ENCODE assay signal across 38 mouse cellular contexts in the genomic region with DNA sequence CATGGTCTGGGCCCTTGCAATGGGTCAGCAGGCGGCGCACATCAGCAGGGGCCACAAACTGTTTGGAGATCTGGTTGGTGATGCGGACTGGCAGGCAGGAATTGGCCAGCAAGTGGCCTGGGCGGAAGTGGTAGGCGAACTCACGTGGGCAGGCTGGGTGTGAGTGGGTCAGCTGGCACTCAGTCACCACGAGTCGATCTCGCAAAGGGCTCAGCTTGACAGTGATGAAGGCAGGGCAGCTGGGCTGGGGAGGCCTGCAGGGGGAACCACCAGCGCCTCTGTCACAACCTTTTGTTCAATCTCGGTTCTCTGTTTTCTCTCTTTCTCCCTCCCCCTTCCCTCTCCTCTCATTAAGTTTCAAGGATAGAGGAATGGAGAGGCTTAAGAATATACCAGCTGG. TPM values are rescaled to one million over a fixed set of nuclear protein-coding genes. Genes with fewer than 3 reads are reported as not detected.
DNase-seq lines count a peak whose midpoint lies in the region; ATAC-seq and TF ChIP-seq lines count a peak whose summit lies in the region.
"Had no signal": no experiment of that assay in that cellular context is flagged by ENCODE, and none has a peak within 500 bp of the region (broad histone marks: within the 10 kb centered on the region; RNA-seq: fewer than 3 reads in every experiment).

No protein-coding gene starts in this region.

- H3K4me1 ChIP-seq in kidney, embryonic 14.5 days (ENCODE audit: control insufficient read depth, insufficient read depth, low read length), result no peaks in the 10 kb centered on the region
- H3K4me1 ChIP-seq in kidney, adult 2 months (ENCODE audit: control insufficient read depth, insufficient read depth, low read length), result no peaks in the 10 kb centered on the region
- no peaks in the 10 kb centered on the region for H3K4me1 ChIP-seq in midbrain, embryonic 16.5 days (ENCODE audit: control insufficient read depth, insufficient read depth, low read length)
- no peaks in the 10 kb centered on the region for H3K4me1 ChIP-seq in midbrain, postnatal 0 days (ENCODE audit: insufficient read depth, low read length)
- H3K4me1 ChIP-seq: embryonic facial prominence, embryonic 12.5 days; heart, embryonic 10.5 days; heart, embryonic 15.5 days; lung, embryonic 15.5 days; neural tube, embryonic 12.5 days had no signal

- DNase-seq in kidney, adult 2 months, result no peak
- DNase-seq in midbrain, postnatal 0 days (ENCODE audit: low spot score), result no peak
- peak; percentile 15 for DNase-seq in lung, postnatal 36 days
- no peak for DNase-seq in cerebellum, adult 11 months
- no peak for DNase-seq in urinary bladder, adult 18-20 months (ENCODE audit: low spot score in 2 of 2)
- DNase-seq: adrenal gland, postnatal 14 days; B cell, adult 2 months; cerebellum, adult 11-12 months; cerebellum, adult 9-11 months; embryo, embryonic 11 days; forebrain, postnatal 0 days; gastrocnemius, postnatal 10 days; kidney, adult 9 months; kidney, postnatal 14 days; layer of hippocampus, adult 9-11 months; liver; midbrain, embryonic 14.5 days; right cerebral cortex, adult 18-20 months; spleen, adult 18-20 months; thymus, postnatal 25 days had no signal

- 0 out of 2 replicates have a peak, but pooled peaks cover 2% of the 10 kb centered on the region for H3K36me3 ChIP-seq in kidney, embryonic 14.5 days (ENCODE audit: control insufficient read depth, insufficient read depth, low read length)
- no peaks in the 10 kb centered on the region for H3K36me3 ChIP-seq in kidney, adult 2 months (ENCODE audit: control insufficient read depth, insufficient read depth, low read length)
- H3K36me3 ChIP-seq in midbrain, embryonic 16.5 days (ENCODE audit: control insufficient read depth, insufficient read depth, low read length), result peaks cover 15% of the 10 kb centered on the region
- H3K36me3 ChIP-seq in midbrain, postnatal 0 days (ENCODE audit: insufficient read depth, low read length), result 0 out of 2 replicates have a peak, but pooled peaks cover 4% of the 10 kb centered on the region

- no peaks in the 10 kb centered on the region for H3K27me3 ChIP-seq in kidney, embryonic 14.5 days (ENCODE audit: control insufficient read depth, insufficient read depth, low read length)
- no peaks in the 10 kb centered on the region for H3K27me3 ChIP-seq in kidney, adult 2 months (replicated peaks; ENCODE audit: control insufficient read depth, insufficient read depth, low read length)
- H3K27me3 ChIP-seq in midbrain, embryonic 16.5 days (ENCODE audit: control insufficient read depth, insufficient read depth, low read depth, low read length), result no peaks in the 10 kb centered on the region
- no peaks in the 10 kb centered on the region for H3K27me3 ChIP-seq in midbrain, postnatal 0 days (ENCODE audit: insufficient read depth, low read length)
- H3K27me3 ChIP-seq: embryonic facial prominence, embryonic 12.5 days; heart, embryonic 15.5 days; lung, embryonic 15.5 days; neural tube, embryonic 12.5 days had no signal

- no peaks in the 10 kb centered on the region for H3K9me3 ChIP-seq in kidney, embryonic 14.5 days (ENCODE audit: control insufficient read depth, low read length)
- no peaks in the 10 kb centered on the region for H3K9me3 ChIP-seq in midbrain, embryonic 16.5 days (replicated peaks; ENCODE audit: control insufficient read depth, low read length, poor library complexity, severe bottlenecking)
- H3K9me3 ChIP-seq in midbrain, postnatal 0 days (ENCODE audit: low read length), result no peaks in the 10 kb centered on the region
- H3K9me3 ChIP-seq: embryonic facial prominence, embryonic 12.5 days; forebrain, embryonic 10.5 days; heart, embryonic 10.5 days; heart, embryonic 15.5 days; lung, embryonic 15.5 days; neural tube, embryonic 12.5 days had no signal

- TF ChIP-seq POLR2A in kidney, adult 2 months (IDR thresholded peaks at IDR 0.05; ENCODE audit: low read depth, low read length), result no peak

- no peak overlapping the region for H3K4me3 ChIP-seq in kidney, embryonic 14.5 days (ENCODE audit: low read length)
- H3K4me3 ChIP-seq in kidney, adult 2 months (ENCODE audit: insufficient read depth, low read depth, low read length), result no peak overlapping the region
- no peak overlapping the region for H3K4me3 ChIP-seq in midbrain, embryonic 16.5 days (ENCODE audit: low read depth, low read length)
- H3K4me3 ChIP-seq in midbrain, postnatal 0 days (ENCODE audit: low read depth, low read length), result no peak overlapping the region
- H3K4me3 ChIP-seq: embryonic facial prominence, embryonic 12.5 days; forebrain, embryonic 10.5 days; heart, embryonic 10.5 days; heart, embryonic 15.5 days; lung, embryonic 15.5 days; neural tube, embryonic 12.5 days had no signal

- no peak for TF ChIP-seq CTCF in kidney, adult 2 months (conservative IDR thresholded peaks at IDR 0.05; ENCODE audit: insufficient read depth, insufficient read length, low read depth, low read length)
- no peak for TF ChIP-seq CTCF in midbrain, postnatal 0 days (IDR thresholded peaks at IDR 0.05)

- H3K4me2 ChIP-seq in kidney, embryonic 14.5 days (replicated peaks; ENCODE audit: low read depth, low read length), result no peak overlapping the region
- H3K4me2 ChIP-seq in midbrain, embryonic 16.5 days (ENCODE audit: low read length), result no peak overlapping the region
- H3K4me2 ChIP-seq in midbrain, postnatal 0 days (ENCODE audit: low read depth, low read length, poor library complexity, severe bottlenecking), result no peak overlapping the region
- H3K4me2 ChIP-seq: embryonic facial prominence, embryonic 12.5 days; heart, embryonic 15.5 days; lung, embryonic 15.5 days; neural tube, embryonic 12.5 days had no signal

- no peak overlapping the region for H3K27ac ChIP-seq in kidney, embryonic 14.5 days (ENCODE audit: low read depth, low read length)
- H3K27ac ChIP-seq in kidney, adult 2 months (ENCODE audit: insufficient read depth, low read depth, low read length), result no peak overlapping the region
- H3K27ac ChIP-seq in midbrain, embryonic 16.5 days (ENCODE audit: low read length), result no peak overlapping the region
- H3K27ac ChIP-seq in midbrain, postnatal 0 days (ENCODE audit: low read depth, low read length), result no peak overlapping the region
- H3K27ac ChIP-seq: embryonic facial prominence, embryonic 12.5 days; forebrain, embryonic 10.5 days; heart, embryonic 10.5 days; heart, embryonic 15.5 days; liver, embryonic 14.5 days; lung, embryonic 15.5 days; neural tube, embryonic 12.5 days had no signal

- no peak overlapping the region for H3K9ac ChIP-seq in kidney, embryonic 14.5 days (ENCODE audit: low read depth, low read length)
- H3K9ac ChIP-seq in midbrain, embryonic 16.5 days (ENCODE audit: low read depth, low read length), result no peak overlapping the region
- no peak overlapping the region for H3K9ac ChIP-seq in midbrain, postnatal 0 days (replicated peaks; ENCODE audit: low read length, poor library complexity, severe bottlenecking)
- H3K9ac ChIP-seq: embryonic facial prominence, embryonic 12.5 days; forebrain, postnatal 0 days; heart, embryonic 15.5 days; liver, embryonic 14.5 days; lung, embryonic 15.5 days; neural tube, embryonic 12.5 days had no signal

- 83% methylated on average over 11 of the region's 11 CpGs for WGBS in kidney, embryonic 14.5 days
- WGBS in kidney, adult 2 months, result 84% methylated on average over 11 of the region's 11 CpGs
- WGBS in midbrain, embryonic 16.5 days, result 81% methylated on average over 11 of the region's 11 CpGs
- 72% methylated on average over 11 of the region's 11 CpGs for WGBS in midbrain, postnatal 0 days

- ATAC-seq in kidney, embryonic 14.5 days (ENCODE audit: low FRiP score, low TSS enrichment), result 0 out of 2 replicates have a peak, but pooled peaks have one; percentile 16
- peak; percentile 28; the same call in 1 of the 2 replicates for ATAC-seq in midbrain, embryonic 16.5 days
- no peak for ATAC-seq in midbrain, postnatal 0 days (ENCODE audit: low FRiP score)
- ATAC-seq: forebrain, postnatal 0 days; intestine, embryonic 16.5 days had no signal

RNA-seq across cellular contexts. Expression of a gene that starts 7.7 kb away (rescaled TPM):
- 120 and 129 TPM in 2 replicates for polyA plus RNA-seq in kidney, embryonic 14.5 days (2014; fragmentation: Nextera tagmentation; extraction: Ambion mirVana)
- 3.4 TPM in 2 replicates for polyA plus RNA-seq in kidney, adult 2 months (2012; rRNA removed)
- polyA plus RNA-seq in midbrain, embryonic 16.5 days (2015; fragmentation: Nextera tagmentation; extraction: Ambion mirVana), result 31.7 and 33.6 TPM in 2 replicates
- total RNA-seq in midbrain, postnatal 0 days (2014; rRNA removed), result 14.3 and 15.9 TPM in 2 replicates
- polyA plus RNA-seq in midbrain, postnatal 0 days (2015; fragmentation: Nextera tagmentation; extraction: Ambion mirVana), result 33.7 and 35.3 TPM in 2 replicates

RNA-seq across cellular contexts. Expression of a gene that starts 9.1 kb away (rescaled TPM):
- polyA plus RNA-seq in kidney, embryonic 14.5 days (2014; fragmentation: Nextera tagmentation; extraction: Ambion mirVana), result 3.6 and 10.3 TPM in 2 replicates
- polyA plus RNA-seq in kidney, adult 2 months (2012; rRNA removed), result 3.2 and 4.0 TPM in 2 replicates
- polyA plus RNA-seq in midbrain, embryonic 16.5 days (2015; fragmentation: Nextera tagmentation; extraction: Ambion mirVana), result 12.9 and 15.2 TPM in 2 replicates
- total RNA-seq in midbrain, postnatal 0 days (2014; rRNA removed), result 10.9 and 11.5 TPM in 2 replicates
- polyA plus RNA-seq in midbrain, postnatal 0 days (2015; fragmentation: Nextera tagmentation; extraction: Ambion mirVana), result 6.6 and 8.1 TPM in 2 replicates

RNA-seq across cellular contexts. Expression of a gene that starts 55.1 kb away (rescaled TPM):
- polyA plus RNA-seq in kidney, embryonic 14.5 days (2014; fragmentation: Nextera tagmentation; extraction: Ambion mirVana), result 1.2 TPM in 2 replicates
- 0.03 and 0.05 TPM in 2 replicates for polyA plus RNA-seq in kidney, adult 2 months (2012; rRNA removed)
- 0.62 and 0.86 TPM in 2 replicates for polyA plus RNA-seq in midbrain, embryonic 16.5 days (2015; fragmentation: Nextera tagmentation; extraction: Ambion mirVana)
- total RNA-seq in midbrain, postnatal 0 days (2014; rRNA removed), result 0.16 and 0.61 TPM in 2 replicates
- polyA plus RNA-seq in midbrain, postnatal 0 days (2015; fragmentation: Nextera tagmentation; extraction: Ambion mirVana), result 0.27 and 0.32 TPM in 2 replicates
- polyA plus RNA-seq: forebrain, postnatal 0 days had no signal

RNA-seq across cellular contexts. Expression of a gene that starts 56.6 kb away (rescaled TPM):
- polyA plus RNA-seq in kidney, embryonic 14.5 days (2014; fragmentation: Nextera tagmentation; extraction: Ambion mirVana), result not detected in 2 replicates
- polyA plus RNA-seq in kidney, adult 2 months (2012; rRNA removed), result not detected in 2 replicates
- not detected in 2 replicates for polyA plus RNA-seq in midbrain, embryonic 16.5 days (2015; fragmentation: Nextera tagmentation; extraction: Ambion mirVana)
- not detected in 2 replicates for total RNA-seq in midbrain, postnatal 0 days (2014; rRNA removed)
- not detected in 2 replicates for polyA plus RNA-seq in midbrain, postnatal 0 days (2015; fragmentation: Nextera tagmentation; extraction: Ambion mirVana)
- total RNA-seq: adrenal gland, postnatal 14 days; forebrain, postnatal 0 days; gastrocnemius, postnatal 10 days; heart, postnatal 25 days; left cerebral cortex, adult 18-20 months; left cerebral cortex, postnatal 14 days; megakaryocyte, adult 5-6 weeks had no signal
- polyA plus RNA-seq: embryonic facial prominence, embryonic 12.5 days; forebrain, embryonic 10.5 days; forebrain, postnatal 0 days; gonadal fat pad, adult 2 months; heart, embryonic 10.5 days; heart, embryonic 15.5 days; hindbrain, embryonic 11.5 days; intestine, embryonic 16.5 days; limb, embryonic 11.5 days; liver, embryonic 14.5 days; lung, embryonic 15.5 days; midbrain, embryonic 14.5 days; neural tube, embryonic 12.5 days; stomach, embryonic 16.5 days had no signal
